Mouse (Mus musculus) heart, adult 11 months (tissue): ENCODE data around the gene BC080695.
"Not testable (repeated sequence)": the region's sequence is repeated elsewhere in the genome, so short reads cannot be mapped to it uniquely, and the experiment has no call there.

Source experiments
- DNase-seq: peaks from one replicate; pipeline ENCODE4 v3.0.0; 2022

Gene BC080695

DNA sequence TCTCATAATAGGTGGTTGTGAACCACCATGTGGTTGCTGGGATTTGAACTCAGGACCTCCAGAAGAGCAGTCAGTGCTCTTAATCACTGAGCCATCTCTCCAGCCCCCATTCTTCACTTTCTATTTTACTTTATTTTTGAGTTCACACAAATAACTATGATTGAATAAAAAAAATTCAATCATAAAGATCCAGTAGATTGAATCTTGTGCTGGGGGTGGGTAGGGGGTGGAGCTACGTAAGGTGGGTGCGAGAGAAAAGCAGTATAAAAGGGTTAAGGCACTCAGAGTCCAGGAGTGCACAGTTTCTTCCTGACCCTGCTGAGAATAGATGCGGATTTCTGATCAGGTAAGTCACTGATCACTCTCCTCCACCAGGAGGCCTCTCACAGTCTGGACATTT is at the start of gene BC080695, which contains the start of gene Gm13057:
BC080695 (plus strand) TSS at position 301 of the 400 bp plus-strand sequence.
Gm13057 (plus strand) TSS at position 310 of the 400 bp plus-strand sequence.
- DNase-seq: not testable (repeated sequence)

DNA sequence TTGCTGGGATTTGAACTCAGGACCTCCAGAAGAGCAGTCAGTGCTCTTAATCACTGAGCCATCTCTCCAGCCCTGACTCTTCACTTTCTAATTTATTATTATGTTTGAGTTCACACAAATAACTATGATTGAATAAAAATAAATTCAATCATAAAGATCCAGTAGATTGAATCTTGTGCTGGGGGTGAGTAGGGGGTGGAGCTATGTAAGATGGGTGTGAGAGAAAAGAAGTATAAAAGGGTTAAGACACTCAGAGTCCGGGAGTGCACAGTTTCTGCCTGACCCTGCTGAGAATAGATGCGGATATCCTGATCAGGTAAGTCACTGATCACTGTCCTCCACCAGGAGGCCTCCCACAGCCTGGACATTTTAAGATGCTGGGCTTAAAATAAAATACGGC is 40.5 kb upstream of the BC080695 start, which contains the start of gene Gm13043:
Gm13043 (plus strand) TSS at position 301 of the 400 bp plus-strand sequence.
- DNase-seq: peak; percentile 29

DNA sequence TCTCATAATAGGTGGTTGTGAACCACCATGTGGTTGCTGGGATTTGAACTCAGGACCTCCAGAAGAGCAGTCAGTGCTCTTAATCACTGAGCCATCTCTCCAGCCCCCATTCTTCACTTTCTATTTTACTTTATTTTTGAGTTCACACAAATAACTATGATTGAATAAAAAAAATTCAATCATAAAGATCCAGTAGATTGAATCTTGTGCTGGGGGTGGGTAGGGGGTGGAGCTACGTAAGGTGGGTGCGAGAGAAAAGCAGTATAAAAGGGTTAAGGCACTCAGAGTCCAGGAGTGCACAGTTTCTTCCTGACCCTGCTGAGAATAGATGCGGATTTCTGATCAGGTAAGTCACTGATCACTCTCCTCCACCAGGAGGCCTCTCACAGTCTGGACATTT is 15.8 kb upstream of the BC080695 start, which contains the start of gene Gm13040:
Gm13040 (plus strand) TSS at position 301 of the 400 bp plus-strand sequence.
- not testable (repeated sequence) for DNase-seq

DNA sequence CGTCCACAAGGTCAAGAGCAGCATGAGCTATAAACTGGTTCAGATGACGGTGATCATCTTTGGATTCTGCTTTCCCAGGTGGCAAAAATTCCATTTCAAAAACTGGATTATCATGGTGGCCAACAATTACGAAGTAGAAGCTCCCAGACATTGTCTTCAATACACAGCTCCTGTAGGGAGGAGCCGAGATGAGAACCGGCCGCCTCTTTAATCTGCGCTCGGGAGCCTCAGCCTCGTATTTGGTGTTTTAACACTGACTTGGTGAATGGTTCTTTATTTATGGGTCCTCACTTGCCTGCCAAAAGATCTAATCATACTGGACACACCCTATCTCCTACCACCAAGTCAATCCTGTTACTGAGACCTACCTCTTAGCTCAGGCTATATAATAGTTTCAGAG is 60.4 kb downstream of the BC080695 start:
- not testable (repeated sequence) for DNase-seq

DNA sequence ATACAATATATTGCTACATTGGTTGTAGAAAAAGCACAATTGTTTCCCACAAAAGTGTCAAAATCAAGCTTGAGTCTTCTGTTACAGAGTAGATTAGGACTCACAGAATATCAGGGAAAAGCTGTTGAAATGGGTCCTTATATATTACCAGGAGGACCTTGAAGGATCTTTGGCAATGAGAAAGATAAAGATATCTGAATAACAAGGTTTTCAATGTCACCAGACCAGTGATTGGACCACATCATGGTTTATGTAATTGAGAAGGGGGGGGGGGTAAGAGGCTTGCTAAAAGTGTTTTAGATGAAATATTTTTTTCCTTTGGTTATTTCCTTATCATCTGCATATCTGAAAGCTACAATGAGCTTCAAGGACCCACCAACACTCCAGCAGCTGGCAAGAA is 63.2 kb downstream of the BC080695 start, which contains the start of gene Gm13083:
Gm13083 (plus strand) TSS at position 301 of the 400 bp plus-strand sequence.
- not testable (repeated sequence) for DNase-seq

DNA sequence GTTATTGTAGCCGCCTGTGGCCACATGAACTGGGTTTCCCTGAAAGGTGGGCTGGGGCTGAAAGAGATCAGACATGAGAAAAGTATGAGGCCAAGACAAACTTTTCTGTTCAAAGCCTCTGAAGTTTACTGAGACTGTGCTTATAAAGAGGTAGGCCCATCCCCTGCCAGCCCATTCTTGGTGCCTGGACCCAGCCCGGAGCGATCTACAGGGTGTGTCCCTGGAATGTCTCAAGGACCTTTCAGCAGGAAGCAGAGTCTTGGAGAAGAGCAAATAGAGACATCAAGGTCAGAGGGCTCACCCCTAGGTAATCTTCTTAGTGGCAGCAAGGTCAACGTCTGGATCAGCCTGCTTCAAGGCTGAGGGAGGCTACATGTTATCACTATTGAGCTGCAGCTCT is 66.6 kb downstream of the BC080695 start:
- not testable (repeated sequence) for DNase-seq
